Mouse (Mus musculus): ENCODE results near the gene Sec63. TPM values are rescaled to one million over a fixed set of nuclear protein-coding genes. Genes with fewer than 3 reads are reported as not detected.

The Sec63 gene
- 3.2 and 5.0 TPM in 2 replicates for polyA plus RNA-seq (2012; rRNA removed)

DNA sequence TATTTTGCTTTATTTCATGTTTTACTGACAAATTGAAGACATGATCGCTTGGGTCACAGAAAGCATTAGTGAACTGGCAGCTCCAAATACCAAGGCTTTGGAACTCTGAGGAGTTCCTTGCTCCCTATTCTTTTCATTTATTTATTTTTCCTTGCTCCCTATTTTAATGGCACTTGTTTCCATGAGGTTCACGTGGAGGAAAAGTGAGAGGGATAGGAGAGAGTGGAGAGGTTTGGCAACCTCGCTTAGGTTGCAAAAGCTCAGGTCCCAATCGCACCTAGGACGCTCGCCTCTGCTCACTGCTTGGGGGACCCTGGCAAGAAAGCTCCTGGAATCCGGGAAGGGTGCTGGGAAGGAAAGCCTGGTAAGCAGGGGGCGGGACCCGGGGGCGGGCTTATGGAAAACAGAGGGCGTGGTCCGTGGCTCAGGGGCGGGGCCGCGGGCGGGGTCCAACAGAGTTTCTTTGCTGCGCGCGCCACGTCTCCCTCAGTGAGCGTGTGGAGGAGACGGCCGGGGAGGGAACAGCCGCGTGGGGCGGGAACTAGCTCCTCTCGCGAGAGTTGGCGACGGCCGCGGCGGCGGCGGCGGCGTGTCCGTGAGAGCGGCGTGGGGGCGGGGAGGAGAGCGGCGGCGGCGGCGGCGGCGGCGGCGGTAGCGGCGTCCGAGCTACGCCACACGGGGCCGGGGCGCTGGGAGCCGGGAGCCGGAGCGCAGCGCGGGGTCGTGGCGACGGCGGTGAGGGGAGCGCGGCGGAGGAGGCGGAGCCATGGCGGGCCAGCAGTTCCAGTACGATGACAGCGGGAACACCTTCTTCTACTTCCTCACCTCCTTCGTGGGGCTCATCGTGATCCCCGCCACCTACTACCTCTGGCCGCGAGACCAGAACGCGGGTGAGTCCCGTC is at the start of gene Sec63:
Gene Sec63, plus strand, starts transcription at position 498 of the 902 bp plus-strand sequence.
- Histone ChIP-seq H3K4me1 (ENCODE audit: control insufficient read depth, insufficient read depth, insufficient read length, low read length) (peaks cover 3% of the 10 kb centered on the region; the same call in 1 of the 2 replicates), H3K27ac (ENCODE audit: insufficient read depth, low read depth, low read length) (peak within 1 kb of the TSS; percentile 80), H3K4me3 (ENCODE audit: low read depth, low read length) (peak within 1 kb of the TSS; percentile 87), H3K27me3 (ENCODE audit: control insufficient read depth, insufficient read depth, low read length) (no peaks in the 10 kb centered on the region), H3K36me3 (ENCODE audit: control insufficient read depth, insufficient read depth, low read length) (no peaks in the 10 kb centered on the region)
- under 1% methylated on average over 58 of the region's 81 CpGs for WGBS
- TF ChIP-seq POLR2A (IDR thresholded peaks at IDR 0.05; ENCODE audit: low read depth, low read length) = peak; percentile 25; the same call in 1 of the 2 replicates
- TF ChIP-seq CTCF (IDR thresholded peaks at IDR 0.05; ENCODE audit: extremely low read depth, insufficient read length, insufficient replicate concordance, low read depth, low read length) = no peak

DNA sequence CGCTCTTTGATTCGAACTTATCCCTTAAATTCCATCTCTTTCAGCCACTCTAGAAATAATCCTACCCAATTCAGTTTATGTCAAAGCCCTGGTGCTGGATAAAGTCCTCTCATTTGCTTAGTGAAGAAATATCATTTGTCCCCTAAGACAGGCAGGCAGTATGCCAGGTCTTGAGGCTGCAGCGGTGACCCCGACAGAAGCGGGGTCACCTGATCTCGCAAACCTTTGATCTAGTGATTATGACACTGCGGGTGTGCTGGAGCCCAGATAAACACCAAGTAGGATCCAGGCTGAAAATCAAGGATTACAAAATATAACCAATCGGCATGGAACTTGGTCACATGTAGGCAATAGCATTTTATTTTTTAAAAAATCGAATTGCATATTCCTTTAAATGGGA is 46.6 kb upstream of the Sec63 start:
- WGBS = 11% methylated on average over 9 of the region's 9 CpGs
- no peak overlapping the region for H3K4me3 ChIP-seq (ENCODE audit: low read depth, low read length)
- no peak for TF ChIP-seq POLR2A (IDR thresholded peaks at IDR 0.05; ENCODE audit: low read depth, low read length)
- TF ChIP-seq CTCF (IDR thresholded peaks at IDR 0.05; ENCODE audit: extremely low read depth, insufficient read length, insufficient replicate concordance, low read depth, low read length) = no peak
- H3K36me3 ChIP-seq (ENCODE audit: control insufficient read depth, insufficient read depth, low read length) = no peaks in the 10 kb centered on the region
- H3K27me3 ChIP-seq (ENCODE audit: control insufficient read depth, insufficient read depth, low read length) = no peaks in the 10 kb centered on the region
- peaks cover 4% of the 10 kb centered on the region; the same call in 1 of the 2 replicates for H3K4me1 ChIP-seq (ENCODE audit: control insufficient read depth, insufficient read depth, insufficient read length, low read length)
- no peak overlapping the region for H3K27ac ChIP-seq (ENCODE audit: insufficient read depth, low read depth, low read length)

DNA sequence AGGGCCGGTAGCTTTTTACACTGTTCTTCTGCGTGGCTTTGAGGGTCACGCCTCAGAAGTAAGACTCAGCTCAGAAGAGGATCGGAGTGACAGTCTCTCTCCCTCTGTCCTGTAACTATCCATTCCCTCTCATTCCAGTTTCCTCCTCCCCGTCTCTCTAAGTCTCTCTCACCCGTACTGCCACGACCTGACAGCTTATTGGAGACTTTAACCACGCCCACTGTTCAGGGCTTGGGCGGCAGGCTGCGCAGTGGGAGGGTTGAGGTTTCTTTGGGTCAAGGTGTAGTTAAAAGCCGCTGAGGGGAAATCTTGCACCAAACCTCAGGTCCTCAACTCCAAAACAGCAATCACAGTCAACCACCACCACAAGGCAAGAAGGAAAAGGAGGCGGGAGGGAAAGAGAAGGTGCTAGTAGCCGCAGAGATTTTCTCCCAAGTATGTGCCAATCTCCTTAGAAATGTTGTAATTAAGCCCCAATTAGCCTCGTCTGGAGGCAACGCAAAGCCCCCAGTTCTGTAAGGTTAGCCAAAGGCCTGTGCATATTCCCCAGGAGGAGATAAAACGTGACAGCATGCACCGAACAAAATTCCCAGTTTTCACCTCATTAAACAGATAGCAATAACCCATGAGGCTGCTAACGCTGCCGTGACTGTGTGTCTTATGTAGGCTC is 45.8 kb upstream of the Sec63 start:
- H3K27ac ChIP-seq (ENCODE audit: insufficient read depth, low read depth, low read length) = peak overlapping the region; percentile 66
- no peaks in the 10 kb centered on the region for H3K27me3 ChIP-seq (ENCODE audit: control insufficient read depth, insufficient read depth, low read length)
- H3K4me1 ChIP-seq (ENCODE audit: control insufficient read depth, insufficient read depth, insufficient read length, low read length) = peaks cover 4% of the 10 kb centered on the region; the same call in 1 of the 2 replicates
- H3K36me3 ChIP-seq (ENCODE audit: control insufficient read depth, insufficient read depth, low read length) = no peaks in the 10 kb centered on the region
- H3K4me3 ChIP-seq (ENCODE audit: low read depth, low read length) = peak overlapping the region; percentile 46
- no peak for TF ChIP-seq CTCF (IDR thresholded peaks at IDR 0.05; ENCODE audit: extremely low read depth, insufficient read length, insufficient replicate concordance, low read depth, low read length)
- TF ChIP-seq POLR2A (IDR thresholded peaks at IDR 0.05; ENCODE audit: low read depth, low read length) = no peak
- WGBS = 17% methylated on average over 19 of the region's 19 CpGs

DNA sequence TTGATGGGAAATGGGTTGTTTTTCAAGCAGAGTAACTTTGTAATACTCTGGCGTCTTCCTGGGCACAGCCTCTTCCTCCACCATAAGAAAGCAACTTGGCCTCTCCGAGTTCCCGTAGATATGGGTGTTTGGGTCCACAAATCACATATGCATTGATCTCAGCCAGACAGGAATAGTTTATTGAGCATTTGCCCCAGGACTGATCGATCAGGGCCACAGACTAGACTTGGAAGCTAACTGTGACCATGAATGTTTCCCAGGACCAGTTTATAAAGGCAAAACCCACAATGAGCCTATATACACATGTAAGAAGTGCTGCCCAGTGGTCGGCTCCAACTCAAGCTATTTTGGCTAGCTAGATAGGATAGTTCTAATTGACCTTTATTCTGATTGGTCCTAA is 39.2 kb upstream of the Sec63 start:
- Histone ChIP-seq H3K36me3 (ENCODE audit: control insufficient read depth, insufficient read depth, low read length) (no peaks in the 10 kb centered on the region), H3K4me3 (ENCODE audit: low read depth, low read length) (no peak overlapping the region), H3K27me3 (ENCODE audit: control insufficient read depth, insufficient read depth, low read length) (no peaks in the 10 kb centered on the region), H3K4me1 (ENCODE audit: control insufficient read depth, insufficient read depth, insufficient read length, low read length) (peaks cover 12% of the 10 kb centered on the region), H3K27ac (ENCODE audit: insufficient read depth, low read depth, low read length) (no peak overlapping the region)
- TF ChIP-seq CTCF (IDR thresholded peaks at IDR 0.05; ENCODE audit: extremely low read depth, insufficient read length, insufficient replicate concordance, low read depth, low read length) (no peak), POLR2A (IDR thresholded peaks at IDR 0.05; ENCODE audit: low read depth, low read length) (no peak)
- WGBS = 88% methylated on average over 5 of the region's 5 CpGs

DNA sequence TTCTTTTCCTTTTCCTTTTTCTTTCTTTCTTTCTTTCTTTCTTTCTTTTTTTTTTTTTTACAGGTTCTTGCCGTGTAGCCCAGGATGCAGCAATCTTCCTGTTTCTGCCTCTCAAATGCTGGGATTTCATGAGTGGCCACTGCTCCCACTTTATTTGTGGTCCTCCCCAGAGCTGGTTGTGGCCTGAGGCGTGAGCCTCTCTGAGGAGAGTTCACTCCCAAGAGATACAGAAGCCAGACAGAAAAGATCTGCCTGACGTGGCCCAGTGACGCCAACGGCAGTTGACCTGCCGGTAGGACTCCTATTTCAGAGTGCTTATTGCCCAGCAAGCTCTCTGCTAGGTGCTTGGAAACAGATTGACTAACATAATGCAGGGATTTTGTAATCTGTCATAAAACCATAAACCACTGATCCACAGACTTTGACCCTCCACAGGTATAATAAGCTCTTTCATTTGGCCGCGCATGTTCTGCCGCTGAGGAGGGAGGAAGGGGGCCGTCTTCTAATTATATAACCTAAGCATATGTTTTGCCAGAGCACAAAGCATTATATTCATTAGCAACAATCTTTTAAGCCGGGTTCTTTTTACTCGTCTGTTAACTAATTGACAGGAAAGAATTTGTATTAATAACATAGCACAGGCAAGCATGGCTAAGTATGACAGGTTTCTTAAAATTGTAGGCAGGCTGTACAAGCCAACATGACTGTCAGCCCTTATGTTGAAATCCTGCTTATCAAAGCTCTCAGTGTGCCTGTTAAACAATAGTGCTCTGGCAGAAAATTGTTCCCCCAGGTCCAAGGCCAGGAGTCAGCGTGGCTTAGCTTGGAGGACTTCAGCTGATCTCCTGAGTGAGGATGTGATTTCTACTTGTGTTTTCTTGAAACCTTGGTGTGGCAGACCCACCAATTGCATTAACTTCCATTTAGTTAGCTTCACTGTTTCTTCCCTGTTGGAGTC is 37.7 kb upstream of the Sec63 start:
- peaks cover 12% of the 10 kb centered on the region for H3K4me1 ChIP-seq (ENCODE audit: control insufficient read depth, insufficient read depth, insufficient read length, low read length)
- no peaks in the 10 kb centered on the region for H3K36me3 ChIP-seq (ENCODE audit: control insufficient read depth, insufficient read depth, low read length)
- 28% methylated on average over 13 of the region's 13 CpGs for WGBS
- H3K27ac ChIP-seq (ENCODE audit: insufficient read depth, low read depth, low read length) = peak overlapping the region; percentile 100
- H3K4me3 ChIP-seq (ENCODE audit: low read depth, low read length) = no peak overlapping the region
- no peaks in the 10 kb centered on the region for H3K27me3 ChIP-seq (ENCODE audit: control insufficient read depth, insufficient read depth, low read length)
- no peak for TF ChIP-seq CTCF (IDR thresholded peaks at IDR 0.05; ENCODE audit: extremely low read depth, insufficient read length, insufficient replicate concordance, low read depth, low read length)
- peak; percentile 52; the same call in 1 of the 2 replicates for TF ChIP-seq POLR2A (IDR thresholded peaks at IDR 0.05; ENCODE audit: low read depth, low read length)

DNA sequence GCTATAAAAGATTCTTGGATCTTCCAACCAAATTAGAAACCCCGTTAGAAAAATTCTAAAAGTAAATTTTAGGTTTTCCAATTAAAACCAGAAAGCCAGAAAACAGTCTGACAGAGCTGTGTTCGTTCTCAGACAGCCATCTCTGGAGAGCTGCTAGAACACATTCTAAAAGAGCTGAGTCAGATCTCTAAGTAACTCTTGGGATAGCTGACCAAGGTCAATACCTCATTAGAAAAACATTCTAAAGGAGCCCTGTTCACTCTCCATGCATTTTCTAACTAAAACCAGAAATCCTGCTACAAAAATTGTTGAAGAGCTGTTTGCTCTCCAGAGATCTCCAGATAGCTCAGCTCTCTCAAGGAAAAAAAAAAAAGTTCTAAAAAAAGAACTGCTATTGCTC is 31.7 kb upstream of the Sec63 start:
- no peak for TF ChIP-seq POLR2A (IDR thresholded peaks at IDR 0.05; ENCODE audit: low read depth, low read length)
- TF ChIP-seq CTCF (IDR thresholded peaks at IDR 0.05; ENCODE audit: extremely low read depth, insufficient read length, insufficient replicate concordance, low read depth, low read length) = no peak
- peaks cover 2% of the 10 kb centered on the region; the same call in 1 of the 2 replicates for H3K4me1 ChIP-seq (ENCODE audit: control insufficient read depth, insufficient read depth, insufficient read length, low read length)
- 82% methylated on average over 2 of the region's 2 CpGs for WGBS

More for the DNA sequence above, 31.7 kb upstream of the Sec63 start:
- no peaks in the 10 kb centered on the region for H3K27me3 ChIP-seq (ENCODE audit: control insufficient read depth, insufficient read depth, low read length)
- no peak overlapping the region for H3K4me3 ChIP-seq (ENCODE audit: low read depth, low read length)
- H3K27ac ChIP-seq (ENCODE audit: insufficient read depth, low read depth, low read length) = no peak overlapping the region
- no peaks in the 10 kb centered on the region for H3K36me3 ChIP-seq (ENCODE audit: control insufficient read depth, insufficient read depth, low read length)
